Mouse (Mus musculus) heart, adult 2 months (tissue): ENCODE results near the gene Apoc1.

ENCODE experiments used
- CTCF ChIP-seq: fragments of 200-600 bp; IDR thresholded peaks from 2 replicates; pipeline ENCODE4 v1.8.1; 2022; ENCODE audit warnings: antibody characterized with exemption, mild to moderate bottlenecking, moderate library complexity
- POLR2A ChIP-seq: fragments of 200-500 bp; IDR thresholded peaks from 2 replicates; pipeline ENCODE4 v1.6.1; 2011; ENCODE audit warnings: mild to moderate bottlenecking, low read depth, low read length, control low read depth; ENCODE audit not compliant: insufficient read depth

DNA sequence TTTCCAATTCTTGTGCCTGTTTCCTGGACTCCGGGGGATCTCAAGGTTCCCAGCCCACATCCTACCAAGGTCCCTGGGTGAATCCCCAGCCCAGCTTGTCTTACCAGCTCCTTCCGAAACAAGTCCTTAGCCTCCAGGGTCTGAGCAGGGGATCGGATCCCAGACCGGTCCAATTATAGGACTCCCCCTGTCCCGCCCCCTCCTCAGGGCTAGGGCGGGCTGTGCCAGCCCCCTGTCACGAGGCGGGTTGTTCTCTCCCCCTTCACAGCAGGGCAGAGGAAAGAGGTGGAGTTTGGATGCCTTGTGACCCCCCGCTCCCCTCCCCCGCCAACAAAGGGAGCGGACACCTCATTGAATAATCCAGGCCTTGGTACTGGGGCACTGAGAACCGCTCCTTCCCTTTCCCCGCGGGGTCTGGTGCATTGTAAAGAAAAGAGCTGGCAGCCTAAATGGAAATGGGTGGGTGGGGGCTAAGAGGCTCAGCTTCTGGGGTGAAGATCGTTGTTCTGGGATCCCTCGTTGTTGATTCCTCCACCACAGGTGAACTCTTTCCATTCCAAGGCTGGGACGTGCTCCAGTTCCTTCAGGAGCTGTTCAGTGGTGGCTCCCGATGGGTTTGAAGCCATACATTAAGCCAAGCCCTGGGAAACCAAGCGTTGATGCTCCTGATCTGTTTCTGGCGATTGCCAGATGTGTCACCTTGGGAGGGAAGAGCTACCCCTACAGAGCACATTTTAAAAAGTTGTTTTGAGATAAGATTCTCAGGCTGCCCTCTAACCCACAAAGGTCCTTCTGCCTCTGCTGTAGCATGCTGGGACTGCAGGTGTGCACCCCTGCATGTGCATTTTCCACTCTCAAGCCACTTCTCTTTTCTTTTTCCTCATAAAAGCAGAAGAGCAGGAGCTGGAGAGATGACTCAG is 6.7 kb upstream of the Apoc1 start, which contains the start of gene Apoe:
- no peak for TF ChIP-seq CTCF
- peak; percentile 81 for TF ChIP-seq POLR2A
